Mouse (Mus musculus): ENCODE measurements at regions not wholly inside any gene's neighbourhood (a gene's known extent, or its start where the extent isn't known, plus 50 kb on each side); places are given as distances from the start of the nearest gene placed in this dataset.

DNA sequence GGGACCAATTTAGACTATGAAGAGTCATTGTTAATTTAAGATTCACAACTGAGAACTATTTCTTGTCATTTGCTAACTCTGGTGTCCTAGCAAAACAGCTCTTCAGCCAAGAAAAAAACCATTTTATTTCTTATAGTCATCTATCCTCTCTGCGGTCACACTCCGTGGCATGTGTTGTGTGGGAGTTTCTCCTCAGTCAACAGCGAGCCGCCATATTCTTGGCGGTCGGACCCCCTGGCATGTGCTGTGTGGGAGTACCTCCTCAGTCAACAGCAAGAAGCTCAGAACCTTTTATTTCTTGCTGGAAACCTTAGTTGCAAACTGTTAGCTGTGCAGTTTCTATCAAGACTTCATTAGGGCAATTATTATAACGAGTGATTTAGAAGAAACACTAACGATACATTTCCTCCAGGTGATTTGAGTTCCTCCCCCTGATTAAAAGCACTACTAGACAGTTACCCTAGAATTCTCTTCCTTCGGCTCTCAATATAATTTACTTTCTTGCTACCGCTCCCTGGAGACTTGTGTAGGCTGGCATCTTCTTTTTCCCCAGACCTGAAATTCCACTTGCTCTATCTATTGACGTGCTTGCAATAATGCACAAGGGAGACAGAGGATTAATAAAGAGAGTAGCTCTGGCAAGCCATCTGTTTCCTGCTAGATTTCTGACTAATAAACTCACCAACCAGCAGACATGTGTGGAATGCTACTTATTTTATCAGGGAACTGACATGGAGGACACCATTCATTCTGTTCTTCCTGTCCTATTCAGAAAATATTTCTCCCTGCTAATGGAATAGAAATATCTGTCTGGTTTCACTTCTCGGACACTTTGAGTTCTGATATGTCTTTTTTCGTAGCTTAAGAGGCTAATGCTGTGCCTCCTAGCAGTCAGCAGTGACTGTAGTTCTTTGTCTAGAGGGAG lies 359.5 kb downstream of the Ice1 start:
- no peak for ATAC-seq (ENCODE audit: poor library complexity, severe bottlenecking)

DNA sequence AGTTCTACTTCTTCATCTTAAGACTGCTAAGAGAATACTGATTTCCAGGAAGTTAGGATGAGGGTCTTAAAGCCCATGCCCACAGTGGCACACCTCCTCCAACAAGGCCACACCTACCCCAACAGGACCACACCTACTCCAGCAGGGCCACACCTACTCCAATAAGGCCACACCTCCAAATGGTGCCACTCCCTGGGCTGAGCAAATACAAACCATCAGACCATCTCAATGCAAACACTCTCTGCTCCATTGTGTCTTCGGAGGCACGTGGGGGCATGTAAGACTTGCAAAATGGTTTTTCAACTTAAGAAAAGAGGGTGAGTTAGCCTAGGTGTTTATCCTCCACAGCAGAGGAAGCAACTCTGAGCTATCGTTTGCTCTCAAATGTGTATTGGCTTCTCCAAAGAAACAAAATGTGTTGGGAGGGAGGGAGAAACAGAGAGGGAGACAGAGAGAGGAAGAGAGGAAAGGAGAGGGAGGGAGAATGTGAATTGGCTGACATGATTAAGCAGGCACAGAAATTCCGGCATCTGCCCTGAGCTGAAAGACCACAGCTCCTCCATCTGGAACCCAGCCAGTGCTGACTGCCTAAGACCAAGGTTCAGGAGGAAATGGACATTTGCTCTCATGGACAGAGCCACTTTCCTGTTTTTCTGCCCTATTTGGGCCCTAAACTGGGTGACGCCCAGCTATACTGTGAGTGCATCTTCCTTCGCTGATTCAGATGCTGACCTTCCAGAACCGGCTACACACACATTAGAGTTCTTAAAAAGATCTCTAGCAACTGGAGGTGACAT lies 356.2 kb downstream of the Ice1 start:
- ATAC-seq (ENCODE audit: poor library complexity, severe bottlenecking) = no peak

DNA sequence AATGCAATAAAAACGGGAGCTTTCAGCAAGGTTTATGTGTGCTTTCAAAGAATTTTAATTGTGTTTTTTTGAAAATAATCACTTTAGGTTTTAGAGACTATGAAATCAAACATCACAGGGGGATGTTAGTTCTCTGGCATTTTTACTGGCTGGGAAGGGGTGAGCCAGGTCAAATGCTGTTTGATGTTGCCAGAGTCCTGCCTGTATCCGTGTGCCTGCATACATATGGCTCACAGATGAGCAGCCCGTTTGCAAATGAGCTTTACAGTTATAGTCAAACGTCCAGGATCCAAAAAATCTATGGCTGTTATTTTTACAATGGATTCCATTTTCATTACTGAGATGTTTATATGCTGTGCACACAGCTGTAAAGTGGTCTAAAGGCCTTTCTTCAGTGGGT lies 354.7 kb downstream of the Ice1 start:
- ATAC-seq (ENCODE audit: poor library complexity, severe bottlenecking) = no peak

DNA sequence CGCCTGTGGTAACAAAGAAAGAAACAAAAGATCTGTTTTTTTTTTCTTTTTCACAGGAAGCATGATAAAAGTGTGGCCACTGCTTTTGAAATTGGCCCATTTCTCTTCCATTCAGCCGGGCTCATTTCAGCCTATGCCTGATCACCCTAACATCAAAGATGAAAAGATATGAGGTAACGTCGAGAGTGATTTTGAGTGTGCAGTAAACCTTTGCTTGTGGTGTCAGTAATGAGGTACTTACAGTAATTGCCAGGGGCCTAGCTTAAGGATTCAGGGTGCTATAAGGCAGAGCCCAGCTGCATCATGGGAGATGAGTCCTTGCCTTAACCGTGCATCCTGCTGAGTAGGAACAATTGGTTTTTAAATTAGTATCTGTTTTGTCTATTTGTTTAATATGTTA lies 354.2 kb downstream of the Ice1 start:
- ATAC-seq (ENCODE audit: poor library complexity, severe bottlenecking) = no peak

DNA sequence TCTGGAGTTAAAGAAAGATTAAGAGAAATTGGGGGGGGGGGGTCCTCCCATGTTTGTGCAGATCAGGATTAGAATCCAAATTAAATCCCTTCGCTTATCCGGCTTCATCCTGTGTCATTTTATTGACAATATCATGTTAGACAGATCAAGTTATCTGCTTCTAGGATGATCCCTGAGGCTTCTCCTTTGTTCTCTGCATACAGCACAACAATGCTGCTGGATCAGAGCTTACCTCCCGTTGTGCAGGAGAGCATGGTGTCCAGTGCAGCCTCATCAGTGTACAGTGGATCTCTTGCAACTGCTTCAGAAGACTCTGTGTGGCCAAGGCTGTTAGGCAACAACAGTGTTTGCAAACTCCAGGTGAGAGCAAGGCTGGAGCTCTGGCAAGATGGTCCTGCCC lies 344.7 kb downstream of the Ice1 start:
- no peak for ATAC-seq (ENCODE audit: poor library complexity, severe bottlenecking)

DNA sequence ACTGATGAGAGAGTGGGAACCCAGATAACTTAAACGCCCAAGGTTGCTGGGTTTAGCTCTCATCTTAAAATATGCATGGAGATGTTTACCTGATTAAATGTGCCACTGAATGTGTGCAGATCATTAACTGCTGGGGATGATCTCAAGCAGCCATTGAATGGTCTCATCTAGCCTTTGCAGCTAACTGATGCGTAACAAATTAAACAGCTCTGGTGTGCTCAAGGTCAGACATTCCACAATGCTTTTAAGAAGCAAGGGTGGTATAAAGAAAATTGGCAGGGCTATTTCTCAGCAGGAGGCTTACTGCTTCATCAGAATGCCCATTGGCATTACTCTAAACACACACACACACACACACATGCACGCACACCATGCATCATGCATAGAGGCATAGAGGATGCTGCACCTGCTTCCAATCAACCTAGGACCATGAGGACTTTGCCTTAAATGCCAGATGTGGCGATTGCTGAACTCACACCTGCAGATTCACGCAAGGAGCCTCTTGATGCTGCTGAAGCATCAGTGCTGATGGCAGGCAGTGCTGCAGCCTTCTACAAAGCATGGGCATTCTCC lies 333.4 kb downstream of the Ice1 start:
- ATAC-seq (ENCODE audit: poor library complexity, severe bottlenecking) = no peak

DNA sequence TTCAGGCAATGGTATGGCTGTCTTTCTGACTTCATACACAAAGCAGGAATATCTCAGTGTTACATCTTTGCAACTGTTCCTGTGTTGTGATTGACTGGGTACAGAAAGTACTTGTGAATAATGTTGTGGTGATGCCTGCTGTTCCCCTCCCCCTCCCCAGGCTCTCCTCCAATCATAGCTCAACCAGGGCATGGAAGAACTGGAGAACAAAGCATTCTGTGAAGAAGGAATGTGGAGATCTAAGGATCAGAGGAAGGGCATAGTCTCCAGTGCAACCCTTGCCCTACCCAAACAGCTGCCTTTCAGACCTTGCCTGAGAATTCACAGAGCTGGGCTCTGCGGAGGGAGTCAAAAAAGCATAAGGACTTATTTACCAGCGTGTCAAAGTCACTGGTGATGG lies 326.9 kb downstream of the Ice1 start:
- ATAC-seq (ENCODE audit: poor library complexity, severe bottlenecking) = no peak

DNA sequence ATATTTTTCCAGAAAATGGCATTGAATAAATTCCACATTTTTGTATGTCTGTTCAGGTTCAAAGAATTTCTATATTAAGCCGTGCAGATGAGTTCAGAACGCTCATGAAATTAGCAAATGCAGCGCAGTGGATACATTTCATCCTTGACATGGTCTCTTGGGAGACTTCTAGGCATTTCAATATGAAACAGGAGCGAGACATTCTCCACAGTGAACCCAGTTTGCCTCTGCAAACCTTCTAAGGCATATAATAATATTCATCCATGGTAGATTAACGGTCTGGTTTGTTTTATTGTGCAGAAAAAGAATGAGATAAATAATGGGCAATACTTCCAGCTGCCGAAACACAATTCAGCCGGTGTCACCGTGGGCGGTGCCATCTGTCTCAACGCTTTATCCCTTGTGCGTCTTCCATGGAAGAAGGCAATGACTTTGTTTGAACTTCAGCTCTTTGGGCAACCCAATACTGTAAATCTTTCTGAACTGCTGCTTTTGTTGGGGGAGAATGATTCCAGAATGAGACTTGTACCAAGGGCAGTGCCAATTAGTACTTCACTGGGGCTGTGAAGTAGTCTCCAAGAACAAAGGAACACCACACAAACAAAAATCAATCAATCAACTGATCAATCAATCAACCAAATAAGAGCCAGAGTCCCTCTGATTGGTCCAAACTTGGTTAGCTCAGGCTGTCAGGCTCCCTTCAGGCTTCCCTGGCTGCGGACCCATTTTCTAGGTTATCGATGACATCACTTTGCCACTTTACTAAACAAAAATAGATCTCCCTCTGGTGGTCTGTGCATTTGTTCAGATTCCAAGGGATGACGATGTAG lies 326.0 kb downstream of the Ice1 start:
- no peak for ATAC-seq (ENCODE audit: poor library complexity, severe bottlenecking)

DNA sequence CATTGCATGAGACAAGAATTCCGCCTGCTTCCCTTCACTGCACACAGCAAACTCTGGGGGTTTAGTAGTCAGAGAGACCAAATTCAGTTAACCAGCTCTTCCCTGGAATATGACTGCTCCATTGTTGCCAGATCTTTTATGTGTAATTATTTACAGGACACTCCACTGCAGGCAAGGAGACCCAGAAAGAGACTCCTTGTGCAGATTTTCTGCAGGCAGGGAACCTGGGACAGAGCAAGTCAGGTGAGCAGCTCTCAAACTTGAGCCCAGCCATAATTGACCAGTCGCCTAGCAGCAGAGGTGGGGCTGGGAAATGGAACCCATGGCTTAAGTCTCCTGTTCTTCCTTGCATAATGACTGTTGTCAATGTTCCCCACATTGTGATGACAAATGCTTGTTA lies 324.2 kb downstream of the Ice1 start:
- no peak for ATAC-seq (ENCODE audit: poor library complexity, severe bottlenecking)

DNA sequence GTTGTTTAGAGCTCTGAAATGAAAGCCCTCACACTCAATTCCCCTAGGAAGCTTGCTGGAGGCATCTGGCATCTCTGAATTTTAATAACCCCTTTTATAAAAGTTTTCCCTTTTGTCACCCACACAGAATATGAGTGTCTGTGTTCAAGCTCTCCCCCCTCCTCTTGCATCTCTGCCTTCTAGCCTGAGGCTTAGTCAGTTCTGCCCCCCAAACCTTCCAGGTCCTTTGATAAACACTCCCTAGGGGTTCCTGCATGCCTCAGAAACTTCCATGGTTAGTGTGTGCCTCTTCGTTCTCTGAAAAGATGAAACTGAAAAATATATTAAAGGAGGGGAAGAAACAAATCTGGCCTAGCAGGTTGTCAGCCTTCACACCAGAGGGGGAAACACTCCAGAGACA lies 313.9 kb downstream of the Ice1 start:
- no peak for ATAC-seq (ENCODE audit: poor library complexity, severe bottlenecking)

DNA sequence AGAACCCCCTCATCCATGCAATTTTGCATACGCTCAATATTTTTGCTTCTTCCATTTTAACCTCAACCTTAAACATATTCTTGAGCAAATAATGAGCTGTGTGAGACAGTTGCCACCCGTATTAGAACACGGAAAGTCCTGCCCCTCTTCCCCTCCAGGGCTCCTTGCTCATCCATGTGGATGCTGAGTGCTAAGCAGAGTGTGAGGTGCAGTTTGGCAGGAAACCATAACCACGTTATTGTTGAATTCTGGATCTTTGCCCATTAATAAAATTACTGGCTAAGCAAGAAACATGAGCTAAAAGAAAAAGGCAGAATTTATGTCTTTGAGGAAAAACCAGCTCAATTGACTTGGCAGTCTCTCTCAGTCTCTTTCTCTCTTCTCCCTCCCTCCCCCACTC lies 301.4 kb downstream of the Ice1 start:
- no peak for ATAC-seq (ENCODE audit: poor library complexity, severe bottlenecking)

DNA sequence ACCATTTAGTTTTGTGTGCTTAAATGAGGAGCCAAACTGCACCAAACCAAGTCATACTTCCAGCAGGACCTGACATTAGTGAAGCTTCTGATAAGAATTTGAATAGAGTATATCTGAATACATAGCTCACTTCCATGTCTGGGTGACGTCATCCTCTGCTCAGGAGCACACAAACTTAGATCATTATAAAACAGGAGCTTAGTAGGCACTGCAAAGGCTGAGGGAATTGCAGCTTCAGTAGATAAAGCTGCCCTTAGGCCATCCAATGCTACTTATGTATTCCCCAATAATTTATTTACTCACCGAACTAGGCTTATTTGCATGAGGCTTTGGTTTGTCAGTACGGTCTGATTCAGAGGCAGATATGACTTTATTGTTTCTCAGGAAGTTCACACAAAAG lies 297.0 kb downstream of the Ice1 start:
- ATAC-seq (ENCODE audit: poor library complexity, severe bottlenecking) = no peak

DNA sequence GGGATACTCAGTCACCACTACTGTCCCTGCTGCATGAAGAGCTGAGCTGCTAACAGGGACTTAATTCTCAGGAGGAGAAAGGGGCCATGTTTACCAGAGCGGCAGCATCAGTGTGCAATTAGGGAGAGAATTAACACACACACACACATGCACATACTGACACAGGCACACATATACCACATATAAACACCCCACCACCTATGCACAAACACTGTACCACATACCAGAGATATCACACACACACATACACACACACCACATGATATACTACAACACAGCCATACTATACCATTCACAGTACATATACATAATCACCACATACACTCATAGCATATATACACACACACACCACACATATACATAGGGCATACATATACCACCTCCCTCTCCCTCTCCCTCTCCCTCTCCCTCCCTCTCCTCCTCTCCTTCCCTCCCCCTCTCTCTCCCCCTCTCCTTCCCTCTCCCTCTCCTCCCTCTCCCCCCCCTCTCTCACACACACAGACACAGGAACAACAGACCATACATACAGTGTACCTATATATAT lies 294.2 kb downstream of the Ice1 start:
- ATAC-seq (ENCODE audit: poor library complexity, severe bottlenecking) = no peak

DNA sequence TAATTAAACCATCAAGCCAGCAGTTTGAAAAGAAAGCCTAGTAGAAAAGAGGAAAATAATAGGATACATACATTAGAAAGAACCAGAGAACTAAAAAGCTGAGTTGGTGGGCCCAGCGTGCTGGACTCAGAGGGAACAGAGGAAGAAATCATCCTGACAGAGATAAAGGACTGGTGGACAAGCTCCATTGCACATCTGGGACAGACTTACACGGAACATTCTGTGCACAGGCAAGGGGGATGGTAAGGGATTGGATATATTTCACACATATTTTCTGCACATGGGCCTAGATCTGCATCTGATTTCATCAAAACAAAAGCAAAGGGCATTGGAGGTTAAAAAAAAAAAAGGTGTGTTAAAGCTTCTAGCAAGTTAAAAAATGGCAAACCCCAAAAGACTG lies 293.5 kb downstream of the Ice1 start:
- ATAC-seq (ENCODE audit: poor library complexity, severe bottlenecking) = no peak

DNA sequence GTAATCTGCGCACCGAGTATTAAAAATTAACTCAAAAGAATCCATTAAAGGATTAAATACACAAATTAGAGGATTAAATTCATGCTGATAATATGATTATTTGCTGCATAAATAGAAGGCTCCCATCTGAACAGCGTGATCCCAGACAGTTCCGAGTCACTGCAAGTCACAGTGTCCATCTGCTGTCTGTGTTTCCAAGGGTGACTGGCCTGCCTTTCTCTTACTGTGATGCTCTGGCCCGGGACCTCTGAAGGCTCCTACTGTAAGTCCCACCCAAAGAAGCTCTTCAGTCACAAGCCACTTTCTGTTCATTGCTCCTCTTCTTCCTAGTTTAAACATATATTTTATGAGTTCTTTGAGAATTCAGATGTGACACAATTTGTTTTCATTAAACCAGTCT lies 293.1 kb downstream of the Ice1 start:
- ATAC-seq (ENCODE audit: poor library complexity, severe bottlenecking) = no peak

DNA sequence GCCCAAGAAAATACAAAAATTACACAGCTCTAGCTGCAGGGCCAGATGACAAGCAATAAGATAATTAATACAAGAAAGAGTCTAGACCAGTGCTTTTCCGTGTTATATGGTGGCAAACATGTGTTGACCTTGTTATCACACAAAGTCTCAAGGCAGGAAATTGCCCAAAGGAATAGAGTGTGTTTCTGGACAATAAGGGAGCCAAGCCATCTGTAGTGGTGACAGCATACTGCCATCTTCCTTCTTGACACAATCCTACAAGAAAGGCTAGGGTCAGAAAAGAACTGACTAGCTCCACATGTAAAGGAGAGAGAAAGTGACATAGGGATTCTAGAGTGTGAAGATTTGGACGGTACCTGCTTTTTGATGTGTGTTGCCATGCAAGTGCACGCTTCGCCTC lies 289.0 kb downstream of the Ice1 start:
- no peak for ATAC-seq (ENCODE audit: poor library complexity, severe bottlenecking)

DNA sequence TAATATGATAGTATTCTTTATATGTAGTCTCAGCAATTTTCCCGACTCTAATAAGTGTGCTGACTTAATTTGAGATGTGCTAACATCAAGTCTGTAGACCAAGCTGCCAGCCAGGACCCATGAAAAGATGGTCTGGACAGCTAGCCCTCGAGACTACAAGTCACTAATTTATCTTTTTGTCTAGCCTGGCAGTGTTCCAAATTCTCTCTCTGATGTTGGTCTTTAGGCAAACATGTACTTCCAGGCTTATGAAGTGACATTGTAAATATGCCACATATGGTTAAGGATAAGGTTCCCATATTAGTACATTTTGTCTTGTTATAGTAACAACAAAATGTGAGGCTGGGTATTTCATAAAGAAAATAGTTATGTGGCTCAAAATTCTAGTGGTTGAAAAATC lies 288.5 kb downstream of the Ice1 start:
- ATAC-seq (ENCODE audit: poor library complexity, severe bottlenecking) = no peak

DNA sequence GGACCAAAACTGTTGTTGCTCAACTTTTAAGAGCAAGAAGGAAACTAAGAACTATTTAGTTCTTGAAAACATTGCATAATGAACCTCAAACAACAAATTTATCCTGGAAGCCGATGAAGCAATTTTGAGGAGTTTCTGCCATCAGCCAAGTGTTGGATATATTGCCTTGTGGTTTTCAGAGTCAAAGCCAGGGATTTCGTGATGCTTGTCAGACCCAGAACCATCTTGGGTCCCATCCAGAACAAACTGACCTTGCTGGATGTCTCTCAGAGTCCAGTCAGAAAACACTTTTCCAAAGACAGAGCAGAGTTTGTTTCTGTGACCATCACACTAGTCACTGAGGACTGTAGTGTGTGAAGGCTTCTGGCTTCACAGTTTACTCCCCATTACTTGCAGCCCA lies 267.8 kb downstream of the Ice1 start:
- no peak for ATAC-seq (ENCODE audit: poor library complexity, severe bottlenecking)

DNA sequence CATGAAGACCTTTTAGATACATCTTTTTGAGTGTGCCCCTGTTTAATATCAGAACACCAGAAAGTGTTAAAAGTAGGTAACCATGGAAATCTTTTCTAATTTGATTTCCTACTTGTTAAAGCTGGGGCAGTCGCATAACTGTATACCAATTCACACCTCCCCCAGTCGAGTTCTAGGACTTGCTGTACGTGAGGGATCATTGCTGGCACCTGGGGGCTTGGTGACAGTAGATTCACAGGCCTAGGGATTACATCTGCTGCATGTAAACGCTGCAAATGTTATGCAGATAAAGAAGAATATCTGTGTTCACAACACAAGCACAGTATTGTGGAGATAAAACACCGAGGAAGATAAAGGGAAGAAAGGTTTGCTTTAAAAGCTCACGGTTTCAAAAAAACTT lies 256.7 kb downstream of the Ice1 start:
- no peak for ATAC-seq (ENCODE audit: poor library complexity, severe bottlenecking)

DNA sequence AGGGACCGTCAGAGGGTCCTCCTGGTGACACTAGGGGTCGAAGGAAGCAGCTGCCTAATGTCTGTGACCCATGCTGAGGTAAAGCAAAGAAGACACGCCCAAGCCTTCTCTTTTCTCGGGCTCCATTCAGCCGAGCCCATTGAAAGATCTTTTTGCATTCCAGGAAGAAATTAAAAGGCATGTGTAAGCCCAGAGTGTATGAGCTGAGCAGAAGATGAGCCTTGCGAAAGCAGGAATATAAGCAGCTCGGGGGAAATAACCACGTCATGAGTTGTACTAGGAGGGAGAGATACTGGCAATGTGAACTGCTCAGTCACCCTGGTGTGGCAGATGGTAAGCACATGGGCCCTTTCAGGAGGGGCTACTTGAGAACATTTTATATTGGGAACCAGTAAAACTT lies 252.1 kb downstream of the Ice1 start:
- no peak for ATAC-seq (ENCODE audit: poor library complexity, severe bottlenecking)

DNA sequence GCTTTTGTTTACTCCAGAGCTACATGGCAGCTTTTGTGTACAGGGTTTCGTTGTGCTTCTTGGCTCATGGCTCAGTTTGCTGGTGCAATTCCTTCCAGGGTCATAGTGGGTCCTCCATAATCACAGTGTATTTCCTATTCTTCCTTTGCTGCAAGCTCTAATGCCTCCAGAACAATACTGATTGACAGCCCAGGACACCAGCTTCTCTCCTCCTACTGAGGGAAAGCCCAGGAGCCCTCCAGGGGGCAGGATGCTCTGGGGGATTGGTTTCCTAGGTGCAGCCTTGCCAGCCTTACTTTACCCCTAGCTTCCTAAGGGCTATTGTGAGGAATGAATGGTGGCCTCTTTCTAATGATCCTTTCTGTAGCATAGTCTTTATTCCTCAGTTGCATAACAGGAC lies 224.6 kb downstream of the Ice1 start:
- ATAC-seq (ENCODE audit: poor library complexity, severe bottlenecking) = no peak
